Mouse (Mus musculus) midbrain, embryonic 16.5 days (tissue): ENCODE measurements around the gene Oosp3. TPM values are rescaled to one million over a fixed set of nuclear protein-coding genes. Genes with fewer than 3 reads are reported as not detected.

Source experiments
- ATAC-seq: fragments of 200-750 bp; cut with Nextera tagmentation; 2 replicates; pipeline ENCODE4 v1.8.0; 2017; ENCODE audit warnings: moderate TSS enrichment
- H3K27ac ChIP-seq: fragments of 300-500 bp; sonication (generic); 2 replicates; pipeline ENCODE4 v1.5.1; 2014; ENCODE audit warnings: mild to moderate bottlenecking, low read length, mixed read lengths
- H3K27me3 ChIP-seq: fragments of 300-500 bp; sonication (generic); 2 replicates; pipeline ENCODE4 v1.6.1; 2014; ENCODE audit warnings: low read depth, low read length, mixed read lengths; ENCODE audit not compliant: control insufficient read depth, insufficient read depth
- H3K36me3 ChIP-seq: fragments of 300-500 bp; sonication (generic); 2 replicates; pipeline ENCODE4 v1.6.1; 2014; ENCODE audit warnings: mild to moderate bottlenecking, low read length, moderate library complexity, mixed read lengths; ENCODE audit not compliant: control insufficient read depth, insufficient read depth
- H3K4me1 ChIP-seq: fragments of 300-500 bp; sonication (generic); 2 replicates; pipeline ENCODE4 v1.6.1; 2014; ENCODE audit warnings: mild to moderate bottlenecking, low read length, mixed read lengths; ENCODE audit not compliant: control insufficient read depth, insufficient read depth
- H3K4me2 ChIP-seq: fragments of 300-500 bp; sonication (generic); 2 replicates; pipeline ENCODE4 v1.6.1; 2014; ENCODE audit warnings: mild to moderate bottlenecking, low read length, mixed read lengths
- H3K4me3 ChIP-seq: fragments of 300-500 bp; sonication (generic); 2 replicates; pipeline ENCODE4 v1.5.1; 2014; ENCODE audit warnings: low read depth, mild to moderate bottlenecking, low read length, moderate library complexity, mixed read lengths
- H3K9ac ChIP-seq: fragments of 300-500 bp; sonication (generic); 2 replicates; pipeline ENCODE4 v1.6.1; 2014; ENCODE audit warnings: low read depth, low read length, mixed read lengths
- H3K9me3 ChIP-seq: fragments of 300-500 bp; sonication (generic); replicated peaks from 2 replicates; pipeline ENCODE4 v1.6.1; 2014; ENCODE audit warnings: mild to moderate bottlenecking, low read length, mixed read lengths; ENCODE audit not compliant: control insufficient read depth, poor library complexity, severe bottlenecking
- WGBS: fragments of 180-500 bp; shearing (Covaris S2); extraction: QIAGEN DNeasy Blood & Tissue Kit; methylation state at CpG from one replicate; pipeline ENCODE4 v1.1.7; 2014; 5-methylcytosine and 5-hydroxymethylcytosine counted together
- polyA plus RNA-seq: library from polyadenylated mRNA; unstranded; fragments of >200 nt; fragmentation: Nextera tagmentation; extraction: Ambion mirVana; gene quantifications from 2 replicates; pipeline ENCODE4 v1.2.1, GENCODE M21; 2015

Gene Oosp3
- not detected in 2 replicates for polyA plus RNA-seq

DNA sequence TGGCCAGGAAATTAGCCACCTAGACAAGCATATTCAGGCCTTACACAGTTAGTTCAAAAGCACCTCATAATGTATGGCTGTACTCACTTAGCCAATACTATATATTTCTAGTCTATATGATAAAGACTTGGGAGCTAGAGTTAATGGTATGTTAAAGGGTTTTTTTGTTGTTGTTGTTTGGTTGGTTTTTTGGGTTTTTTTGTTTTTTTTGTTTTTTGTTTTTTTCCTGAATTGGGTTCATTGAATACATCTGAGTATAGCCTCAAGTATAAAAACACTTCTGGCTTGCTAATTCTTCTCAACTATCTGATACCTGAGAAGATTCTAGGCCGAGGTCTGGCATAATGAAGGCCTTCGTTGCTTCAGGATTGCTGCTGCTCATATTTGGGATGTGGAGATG lies at the start of gene Oosp3:
Gene Oosp3 (plus strand): TSS at position 301 of the 400 bp plus-strand sequence.
- H3K27me3 ChIP-seq: no peaks in the 10 kb centered on the region
- no peak for ATAC-seq
- no peak within 1 kb of the TSS for H3K9ac ChIP-seq
- no peaks in the 10 kb centered on the region for H3K36me3 ChIP-seq
- 94% methylated on average over 2 of the region's 2 CpGs for WGBS
- no peak within 1 kb of the TSS for H3K27ac ChIP-seq
- no peak within 1 kb of the TSS for H3K4me3 ChIP-seq
- H3K4me2 ChIP-seq: no peak within 1 kb of the TSS
- H3K4me1 ChIP-seq: no peaks in the 10 kb centered on the region
- H3K9me3 ChIP-seq: no peaks in the 10 kb centered on the region

DNA sequence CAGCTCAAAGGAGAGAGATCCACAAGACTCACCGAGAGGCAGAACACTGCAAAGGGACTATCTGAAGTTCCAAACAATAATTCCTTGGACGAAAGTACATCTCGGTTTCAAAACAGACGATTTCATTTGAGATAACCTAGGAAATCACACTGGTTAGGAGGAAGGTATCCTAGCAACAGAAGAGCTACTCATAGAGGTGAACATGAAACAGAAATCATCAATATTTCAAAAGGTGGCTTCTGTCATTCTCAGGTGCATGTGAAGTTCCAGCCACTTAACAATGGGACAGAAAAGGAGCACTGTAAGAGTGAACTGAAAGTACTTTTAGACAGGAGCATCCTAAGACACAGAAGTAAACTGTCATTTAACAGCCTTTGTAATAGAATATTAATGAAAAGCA lies 47.3 kb upstream of the Oosp3 start:
- 77% methylated on average over 4 of the region's 4 CpGs for WGBS
- H3K36me3 ChIP-seq: no peaks in the 10 kb centered on the region
- H3K27ac ChIP-seq: no peak overlapping the region
- no peak overlapping the region for H3K4me2 ChIP-seq
- no peak overlapping the region for H3K4me3 ChIP-seq
- H3K4me1 ChIP-seq: no peaks in the 10 kb centered on the region
- no peak overlapping the region for H3K9ac ChIP-seq
- peak; percentile 71; the same call in 1 of the 2 replicates for ATAC-seq
- H3K27me3 ChIP-seq: no peaks in the 10 kb centered on the region
- H3K9me3 ChIP-seq: no peaks in the 10 kb centered on the region

DNA sequence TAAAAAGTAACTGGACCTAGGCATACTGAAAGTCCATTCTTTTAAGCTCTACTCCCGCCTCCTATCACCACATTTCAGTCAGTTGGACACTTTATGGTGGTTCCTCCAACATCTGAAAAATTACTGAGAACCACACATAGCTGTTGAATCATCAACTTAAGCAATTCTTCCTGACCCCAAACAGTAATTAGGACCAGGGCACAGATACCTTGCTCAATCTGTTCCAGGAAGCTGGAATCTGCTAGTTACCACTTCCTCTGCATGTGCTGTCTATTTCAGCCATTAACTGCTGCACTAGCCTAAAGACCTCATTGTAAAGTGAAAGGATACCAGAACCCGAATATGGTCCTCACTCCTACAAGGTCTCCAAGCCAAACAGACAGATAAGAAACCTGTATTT lies 37.7 kb upstream of the Oosp3 start:
- Histone ChIP-seq H3K9me3 (no peaks in the 10 kb centered on the region), H3K36me3 (no peaks in the 10 kb centered on the region), H3K4me3 (no peak overlapping the region), H3K27me3 (no peaks in the 10 kb centered on the region), H3K4me1 (no peaks in the 10 kb centered on the region), H3K27ac (no peak overlapping the region), H3K9ac (no peak overlapping the region), H3K4me2 (no peak overlapping the region)
- ATAC-seq: no peak
- WGBS: 71% methylated on average over 2 of the region's 2 CpGs

DNA sequence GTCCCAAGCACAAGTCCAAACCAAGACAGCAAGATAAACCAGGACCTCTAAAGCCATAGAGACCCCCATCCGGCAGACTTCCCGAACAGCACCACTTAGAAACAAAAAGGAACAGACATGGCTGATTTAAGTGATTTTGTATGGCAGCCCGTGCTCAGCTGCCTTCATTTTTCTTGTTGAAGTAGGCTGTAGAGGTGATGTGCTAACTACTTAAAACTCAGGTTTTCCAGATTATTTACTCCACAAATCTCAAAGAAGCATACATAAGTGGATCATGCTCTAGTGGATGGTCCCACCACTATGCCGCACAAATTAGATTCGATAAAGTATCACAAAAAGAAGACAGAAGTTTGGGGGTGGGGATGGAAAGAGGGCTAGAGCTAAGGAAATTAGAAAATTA lies 36.4 kb upstream of the Oosp3 start, which contains the start of gene Oosp2:
Gene Oosp2 (minus strand): TSS at position 101 of the 400 bp plus-strand sequence.
- no peak for ATAC-seq
- no peak within 1 kb of the TSS for H3K4me2 ChIP-seq
- H3K9ac ChIP-seq: no peak within 1 kb of the TSS
- H3K4me3 ChIP-seq: no peak within 1 kb of the TSS
- H3K4me1 ChIP-seq: no peaks in the 10 kb centered on the region
- 92% methylated on average over 5 of the region's 5 CpGs for WGBS
- no peaks in the 10 kb centered on the region for H3K9me3 ChIP-seq
- H3K36me3 ChIP-seq: no peaks in the 10 kb centered on the region
- no peaks in the 10 kb centered on the region for H3K27me3 ChIP-seq
- no peak within 1 kb of the TSS for H3K27ac ChIP-seq

DNA sequence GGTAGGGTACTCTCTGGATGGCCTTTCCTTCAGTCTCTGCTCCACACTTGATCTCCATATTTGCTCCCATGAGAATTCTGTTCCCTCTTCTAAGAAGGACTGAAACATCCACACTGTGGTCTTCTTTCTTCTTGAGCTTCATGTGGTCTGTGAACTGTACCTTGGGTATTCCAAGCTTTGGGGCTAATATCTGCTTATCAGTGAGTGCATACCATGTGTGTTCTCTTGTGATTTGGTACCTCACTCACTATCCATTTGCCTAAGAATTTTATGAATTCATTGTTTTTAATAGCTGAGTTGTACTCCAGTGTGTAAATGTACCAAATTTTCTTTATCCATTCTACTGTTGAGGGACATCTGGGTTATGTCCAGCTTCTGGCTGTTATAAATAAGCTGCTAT lies 35.3 kb upstream of the Oosp3 start:
- no peak overlapping the region for H3K9ac ChIP-seq
- H3K4me3 ChIP-seq: no peak overlapping the region
- H3K4me1 ChIP-seq: no peaks in the 10 kb centered on the region
- no peak overlapping the region for H3K27ac ChIP-seq
- no peaks in the 10 kb centered on the region for H3K36me3 ChIP-seq
- H3K4me2 ChIP-seq: no peak overlapping the region
- ATAC-seq: no peak
- no peaks in the 10 kb centered on the region for H3K9me3 ChIP-seq
- H3K27me3 ChIP-seq: no peaks in the 10 kb centered on the region

DNA sequence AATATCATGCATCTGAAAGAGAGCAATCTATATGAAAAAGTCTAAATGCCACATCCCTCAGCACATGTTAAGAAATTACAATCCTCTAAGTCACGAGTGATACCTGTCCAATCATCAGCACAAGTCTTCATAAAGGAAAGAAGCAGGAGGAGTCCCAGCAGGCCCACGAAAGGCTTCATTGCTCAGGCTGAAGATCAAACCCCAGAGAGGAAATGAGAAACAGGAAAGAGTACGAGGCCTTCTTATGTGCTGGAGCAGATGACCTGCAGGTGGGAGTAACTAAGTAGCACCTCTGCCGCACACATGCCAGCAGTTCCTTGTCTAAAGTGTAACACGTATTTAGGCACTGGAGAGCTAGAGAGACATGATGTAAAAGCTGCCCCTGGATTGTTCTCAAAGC lies 6.0 kb upstream of the Oosp3 start, which contains the start of gene Oosp1:
Gene Oosp1 (minus strand): TSS at position 312 of the 400 bp plus-strand sequence.
- WGBS: 69% methylated on average over 5 of the region's 5 CpGs

DNA sequence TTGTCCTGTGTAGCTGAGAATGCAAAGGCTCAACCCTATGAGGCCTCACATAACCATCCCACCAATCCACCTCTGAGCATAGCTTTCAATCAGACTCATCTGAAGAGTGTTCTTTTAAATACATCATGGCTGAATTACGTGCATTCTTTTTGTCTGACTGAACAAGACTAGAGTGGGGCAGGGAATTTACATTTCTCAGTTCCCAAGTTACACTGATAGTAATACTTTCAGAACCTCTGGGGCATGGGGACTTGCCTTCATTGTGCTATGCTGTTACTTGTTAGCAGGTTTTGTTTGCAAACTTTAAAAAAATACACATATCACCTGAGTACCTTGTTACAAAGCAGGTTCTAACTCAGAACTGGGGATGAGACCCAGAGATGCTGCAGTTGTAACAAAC lies 5.4 kb upstream of the Oosp3 start:
- H3K9ac ChIP-seq: no peak overlapping the region
- H3K36me3 ChIP-seq: no peaks in the 10 kb centered on the region
- no peaks in the 10 kb centered on the region for H3K9me3 ChIP-seq
- 52% methylated on average over 1 of the region's 1 CpGs for WGBS
- H3K4me2 ChIP-seq: no peak overlapping the region
- ATAC-seq: no peak
- H3K27ac ChIP-seq: no peak overlapping the region
- H3K27me3 ChIP-seq: no peaks in the 10 kb centered on the region
- H3K4me3 ChIP-seq: no peak overlapping the region
- H3K4me1 ChIP-seq: no peaks in the 10 kb centered on the region

More for the DNA sequence above, 6.0 kb upstream of the Oosp3 start, which contains the start of gene Oosp1:
- no peaks in the 10 kb centered on the region for H3K36me3 ChIP-seq
- no peaks in the 10 kb centered on the region for H3K4me1 ChIP-seq
- no peak for ATAC-seq
- no peak within 1 kb of the TSS for H3K9ac ChIP-seq
- H3K27ac ChIP-seq: no peak within 1 kb of the TSS
- H3K27me3 ChIP-seq: no peaks in the 10 kb centered on the region
- no peak within 1 kb of the TSS for H3K4me3 ChIP-seq
- no peaks in the 10 kb centered on the region for H3K9me3 ChIP-seq
- no peak within 1 kb of the TSS for H3K4me2 ChIP-seq

DNA sequence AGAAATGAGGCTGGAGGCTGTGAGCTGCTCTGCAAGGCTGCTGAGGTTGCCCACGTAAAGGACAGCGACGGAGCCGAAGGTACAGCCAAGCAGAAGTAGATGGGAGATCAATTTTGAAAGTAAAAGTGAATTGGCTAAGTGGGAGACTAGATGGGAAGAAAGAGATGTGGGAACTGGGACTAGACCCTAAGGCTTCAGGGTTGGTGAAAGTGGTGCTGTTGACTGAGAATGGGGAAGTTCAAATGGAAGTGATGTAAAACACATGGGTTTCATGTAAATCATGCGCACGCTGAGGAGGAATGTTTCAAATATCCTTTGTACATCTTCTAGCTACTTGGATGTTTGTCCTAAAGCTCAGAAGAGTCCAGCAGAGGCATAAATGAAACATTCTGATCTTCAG lies 1.5 kb downstream of the Oosp3 start:
- no peak overlapping the region for H3K4me3 ChIP-seq
- H3K9me3 ChIP-seq: no peaks in the 10 kb centered on the region
- H3K36me3 ChIP-seq: no peaks in the 10 kb centered on the region
- H3K4me1 ChIP-seq: no peaks in the 10 kb centered on the region
- no peak overlapping the region for H3K4me2 ChIP-seq
- H3K27ac ChIP-seq: no peak overlapping the region
- H3K9ac ChIP-seq: no peak overlapping the region
- ATAC-seq: no peak
- WGBS: 98% methylated on average over 6 of the region's 6 CpGs
- no peaks in the 10 kb centered on the region for H3K27me3 ChIP-seq

DNA sequence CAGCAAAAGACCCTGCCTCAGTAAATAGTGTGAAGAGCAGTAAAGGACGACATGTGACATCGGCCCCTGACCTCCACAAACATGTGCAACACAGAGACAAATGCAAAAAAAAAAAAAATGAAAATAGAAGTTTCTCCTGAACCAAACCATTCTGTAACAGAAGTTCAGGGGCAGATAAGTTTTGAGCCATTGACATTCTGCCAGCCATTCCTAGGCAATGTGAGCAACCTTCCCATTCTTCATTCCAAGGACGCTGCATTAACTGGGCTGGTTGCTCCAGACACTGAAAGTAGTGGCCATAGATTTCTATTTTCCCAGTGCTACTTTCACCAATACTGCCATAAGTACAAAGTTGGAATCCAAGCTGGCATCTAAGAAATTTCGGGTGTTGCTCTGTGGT lies 15.6 kb downstream of the Oosp3 start:
- Histone ChIP-seq H3K9ac (no peak overlapping the region), H3K4me3 (no peak overlapping the region), H3K4me2 (no peak overlapping the region), H3K36me3 (no peaks in the 10 kb centered on the region), H3K27me3 (no peaks in the 10 kb centered on the region), H3K9me3 (no peaks in the 10 kb centered on the region), H3K4me1 (no peaks in the 10 kb centered on the region), H3K27ac (no peak overlapping the region)
- 90% methylated on average over 4 of the region's 4 CpGs for WGBS
- no peak for ATAC-seq
